Comparison of ENCODE assay signal across 10 mouse cellular contexts in the genomic region with DNA sequence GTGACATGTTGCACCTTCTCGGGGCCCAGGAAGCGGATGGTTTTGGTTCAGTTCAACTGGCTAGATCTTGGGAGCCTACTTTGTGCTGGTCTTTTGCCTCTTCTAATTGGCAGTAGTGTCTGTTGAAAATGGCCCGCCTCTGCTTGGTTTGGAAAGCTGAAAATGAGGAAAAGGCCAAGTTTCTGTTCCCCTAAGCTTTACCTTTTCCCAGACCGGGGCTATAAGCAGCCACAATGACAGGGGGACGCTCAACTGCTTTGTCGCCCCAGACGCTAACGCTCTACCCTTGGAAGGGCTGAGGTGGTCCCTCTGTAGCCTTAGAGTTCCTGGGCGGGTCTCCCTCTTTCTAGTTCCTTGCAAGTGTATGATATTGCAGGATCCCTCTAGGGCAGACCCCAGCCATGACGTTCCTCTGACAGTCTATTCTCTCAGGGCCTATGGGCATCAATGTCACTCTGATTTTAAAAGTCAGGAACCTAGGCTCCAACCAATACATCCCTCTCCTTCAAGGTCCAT.
DNase-seq lines count a peak whose midpoint lies in the region; ATAC-seq and TF ChIP-seq lines count a peak whose summit lies in the region.
"Had no signal": no experiment of that assay in that cellular context is flagged by ENCODE, and none has a peak within 500 bp of the region (broad histone marks: within the 10 kb centered on the region; RNA-seq: fewer than 3 reads in every experiment).

No protein-coding gene starts in this region.

- no peak overlapping the region; the same call in 1 of the 2 replicates for H3K4me3 ChIP-seq in left cerebral cortex, adult 2 months
- peak overlapping the region; percentile 39 for H3K4me3 ChIP-seq in embryonic fibroblast, embryonic 13.5 days (ENCODE audit: insufficient read depth, low read length)
- 0 out of 2 replicates have a peak overlapping the region, but pooled peaks have one; percentile 26 for H3K4me3 ChIP-seq in intestine, postnatal 0 days (ENCODE audit: low read depth, low read length)
- H3K4me3 ChIP-seq in myocyte, result peak overlapping the region; percentile 11
- H3K4me3 ChIP-seq: erythroblast, embryonic 14.5 days had no signal

- TF ChIP-seq CTCF in left cerebral cortex, adult 2 months (IDR thresholded peaks at IDR 0.05), result no peak
- TF ChIP-seq CTCF in embryonic fibroblast, embryonic 13.5 days (IDR thresholded peaks at IDR 0.05; ENCODE audit: borderline replicate concordance, insufficient read depth, low read length), result no peak
- no peak for TF ChIP-seq CTCF in intestine, postnatal 0 days (IDR thresholded peaks at IDR 0.05; ENCODE audit: low read depth)

- H3K36me3 ChIP-seq in intestine, postnatal 0 days (ENCODE audit: control insufficient read depth, insufficient read depth), result no peaks in the 10 kb centered on the region
- H3K36me3 ChIP-seq in myocyte (ENCODE audit: control insufficient read depth, insufficient read depth), result no peaks in the 10 kb centered on the region
- H3K36me3 ChIP-seq: G1E had no signal

- H3K9me3 ChIP-seq in intestine, postnatal 0 days (ENCODE audit: control insufficient read depth), result no peaks in the 10 kb centered on the region
- H3K9me3 ChIP-seq: G1E had no signal

- no peak for TF ChIP-seq POLR2A in embryonic fibroblast, embryonic 13.5 days (IDR thresholded peaks at IDR 0.05; ENCODE audit: low read depth, low read length)
- TF ChIP-seq POLR2A in myocyte (IDR thresholded peaks at IDR 0.05; ENCODE audit: insufficient read length, low read depth), result no peak

- DNase-seq in left cerebral cortex, adult 2 months (ENCODE audit: extremely low spot score in 1 of 2, low spot score in 2 of 2), result no peak
- DNase-seq in left cerebral cortex, adult 11 months (ENCODE audit: low spot score), result no peak
- DNase-seq in adrenal gland, adult 18-20 months (ENCODE audit: low spot score in 2 of 2), result no peak
- DNase-seq in left cerebral cortex, postnatal 25 days (ENCODE audit: low spot score in 2 of 2), result no peak
- no peak for DNase-seq in thymus, adult 18-20 months

- peak overlapping the region; percentile 50; the same call in 1 of the 2 replicates for H3K4me2 ChIP-seq in intestine, postnatal 0 days (replicated peaks; ENCODE audit: low read depth)
- peak overlapping the region; percentile 90 for H3K4me2 ChIP-seq in myocyte (ENCODE audit: low read depth)

- no peak for ATAC-seq in intestine, postnatal 0 days

- H3K79me2 ChIP-seq in myocyte (ENCODE audit: control insufficient read depth, insufficient read depth), result no peaks in the 10 kb centered on the region

- WGBS in intestine, postnatal 0 days, result 84% methylated on average over 10 of the region's 10 CpGs

- H3K27me3 ChIP-seq in intestine, postnatal 0 days (replicated peaks; ENCODE audit: control insufficient read depth, insufficient read depth, low read length), result no peaks in the 10 kb centered on the region
- H3K27me3 ChIP-seq in myocyte (ENCODE audit: control insufficient read depth, insufficient read depth, insufficient read length), result no peaks in the 10 kb centered on the region

- intact Hi-C loops in left cerebral cortex, adult 2 months (cut with DNase I), result loop anchor here (5.0 kb wide), 2 partner anchors 87 to 98 kb away; no protein-coding TSS in a partner anchor
- intact Hi-C loops in left cerebral cortex, postnatal 25 days (cut with DNase I), result loop anchor here (5.0 kb wide), 1 partner anchor 313 kb away; no protein-coding TSS in a partner anchor

- H3ac ChIP-seq in myocyte (ENCODE audit: control insufficient read depth, insufficient read length), result no peak overlapping the region

- H3K27ac ChIP-seq in left cerebral cortex, adult 2 months, result peak overlapping the region; percentile 55
- peak overlapping the region; percentile 68 for H3K27ac ChIP-seq in embryonic fibroblast, embryonic 13.5 days (ENCODE audit: insufficient read depth, low read length)
- no peak overlapping the region for H3K27ac ChIP-seq in intestine, postnatal 0 days (ENCODE audit: low read depth, low read length)

- H3K4me1 ChIP-seq in embryonic fibroblast, embryonic 13.5 days (ENCODE audit: control insufficient read depth, insufficient read depth, low read length), result no peaks in the 10 kb centered on the region; the same call in 1 of the 2 replicates
- H3K4me1 ChIP-seq in intestine, postnatal 0 days (replicated peaks; ENCODE audit: control insufficient read depth, insufficient read depth, low read length), result no peaks in the 10 kb centered on the region

- no peak overlapping the region for H3K9ac ChIP-seq in intestine, postnatal 0 days (ENCODE audit: low read depth, low read length)

TF ChIP-seq in myocyte, 11 proteins besides CTCF, POLR2A, EP300 and RAD21:
- TF ChIP-seq REST (IDR thresholded peaks at IDR 0.05; ENCODE audit: insufficient read depth, insufficient read length), result no peak
- no peak for TF ChIP-seq POLR2AphosphoS2 (IDR thresholded peaks at IDR 0.05; ENCODE audit: insufficient read length, low read depth)
- no peak for TF ChIP-seq E2F4 (IDR thresholded peaks at IDR 0.05; ENCODE audit: insufficient read depth)
